Mouse (Mus musculus) stomach, postnatal 0 days (tissue): ENCODE measurements around the gene Tspan14.

Source experiments
- CTCF ChIP-seq: IDR thresholded peaks from 2 replicates; pipeline ENCODE4 v1.5.1; 2016; ENCODE audit warnings: antibody characterized with exemption, low read depth, mild to moderate bottlenecking, moderate library complexity
- EP300 ChIP-seq: optimal IDR thresholded peaks from 2 replicates; pipeline ENCODE3; 2016; ENCODE audit warnings: antibody characterized with exemption

DNA sequence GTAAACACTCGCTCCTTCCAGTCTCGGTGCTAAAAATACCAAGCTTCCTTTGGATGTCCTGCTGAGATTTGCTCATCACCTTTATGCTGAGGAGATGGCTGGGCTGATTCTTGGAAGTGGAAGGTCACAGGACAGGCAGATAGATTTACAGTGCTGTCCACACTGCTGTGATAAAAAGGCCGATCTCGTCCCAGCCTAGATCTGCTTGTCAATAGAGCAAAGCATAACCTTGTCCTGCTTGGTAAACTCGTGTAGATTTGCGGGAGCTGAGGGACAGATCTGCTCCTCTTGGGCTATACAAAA lies 942 bp upstream of the Tspan14 start:
- TF ChIP-seq EP300: no peak
- no peak for TF ChIP-seq CTCF
